Mouse (Mus musculus) heart, adult 2 months (tissue): ENCODE data around the gene Dnajb14. TPM values are rescaled to one million over a fixed set of nuclear protein-coding genes. Genes with fewer than 3 reads are reported as not detected.
"Not testable (repeated sequence)": the region's sequence is repeated elsewhere in the genome, so short reads cannot be mapped to it uniquely, and the experiment has no call there.

ENCODE experiments used
- DNase-seq, 2 experiments: peaks; one replicate each; pipeline ENCODE4 v3.0.0; 2021
- H3K27ac ChIP-seq: fragments of 200-600 bp; 2 replicates; pipeline ENCODE4 v1.8.1; 2022
- H3K27me3 ChIP-seq: fragments of 200-500 bp; 2 replicates; pipeline ENCODE4 v1.6.1; 2012; ENCODE audit warnings: mild to moderate bottlenecking, low read length, inconsistent platforms, mixed read lengths; ENCODE audit not compliant: control insufficient read depth, insufficient read depth
- H3K36me3 ChIP-seq: fragments of 200-500 bp; 2 replicates; pipeline ENCODE4 v1.6.1; 2012; ENCODE audit warnings: low read length, inconsistent platforms; ENCODE audit not compliant: control insufficient read depth, insufficient read depth
- H3K4me1 ChIP-seq: fragments of 200-500 bp; 2 replicates; pipeline ENCODE4 v1.6.1; 2011; ENCODE audit warnings: low read length; ENCODE audit not compliant: control insufficient read depth, insufficient read depth
- H3K4me3 ChIP-seq: fragments of 200-600 bp; 2 replicates; pipeline ENCODE4 v1.8.1; 2022
- H3K79me2 ChIP-seq: fragments of 200-500 bp; replicated peaks from 2 replicates; pipeline ENCODE4 v1.6.1; 2012; ENCODE audit warnings: mild to moderate bottlenecking, inconsistent platforms, low read length, moderate library complexity, mixed read lengths; ENCODE audit not compliant: control insufficient read depth, insufficient read depth
- H3K9ac ChIP-seq: fragments of 200-500 bp; 2 replicates; pipeline ENCODE4 v1.6.1; 2012; ENCODE audit warnings: low read depth, mild to moderate bottlenecking, control low read depth, inconsistent platforms, low read length, mixed read lengths
- CTCF ChIP-seq: fragments of 200-600 bp; IDR thresholded peaks from 2 replicates; pipeline ENCODE4 v1.8.1; 2022; ENCODE audit warnings: antibody characterized with exemption, mild to moderate bottlenecking, moderate library complexity
- EP300 ChIP-seq: fragments of 200-500 bp; IDR thresholded peaks from 2 replicates; pipeline ENCODE4 v1.6.1; 2011; ENCODE audit warnings: low read depth, low read length, control low read depth; ENCODE audit not compliant: insufficient read depth
- POLR2A ChIP-seq: fragments of 200-500 bp; IDR thresholded peaks from 2 replicates; pipeline ENCODE4 v1.6.1; 2011; ENCODE audit warnings: mild to moderate bottlenecking, low read depth, low read length, control low read depth; ENCODE audit not compliant: insufficient read depth
- WGBS: fragments of 180-500 bp; shearing (Covaris S2); methylation state at CpG from one replicate; pipeline ENCODE4 v1.1.7; 2018; 5-methylcytosine and 5-hydroxymethylcytosine counted together
- intact Hi-C: fragments of 180-260 bp; cut with DNase I; formaldehyde crosslinking; loops from one replicate; pipeline ENCODE4 v1.15.1; 2025
- polyA plus RNA-seq: library from polyadenylated mRNA; depleted of rRNA; stranded (reverse); fragments of >200 nt; gene quantifications from 2 replicates; pipeline ENCODE4 v1.2.3, GENCODE M21; 2012
- total RNA-seq, 2 experiments: library from RNA; stranded (reverse); gene quantifications; 2 replicates each; pipeline ENCODE4 v1.2.3; 2021

The Dnajb14 gene
- total and polyA plus RNA-seq, 3 experiments, result 3.2 to 11.5 (median 10.1) TPM

DNA sequence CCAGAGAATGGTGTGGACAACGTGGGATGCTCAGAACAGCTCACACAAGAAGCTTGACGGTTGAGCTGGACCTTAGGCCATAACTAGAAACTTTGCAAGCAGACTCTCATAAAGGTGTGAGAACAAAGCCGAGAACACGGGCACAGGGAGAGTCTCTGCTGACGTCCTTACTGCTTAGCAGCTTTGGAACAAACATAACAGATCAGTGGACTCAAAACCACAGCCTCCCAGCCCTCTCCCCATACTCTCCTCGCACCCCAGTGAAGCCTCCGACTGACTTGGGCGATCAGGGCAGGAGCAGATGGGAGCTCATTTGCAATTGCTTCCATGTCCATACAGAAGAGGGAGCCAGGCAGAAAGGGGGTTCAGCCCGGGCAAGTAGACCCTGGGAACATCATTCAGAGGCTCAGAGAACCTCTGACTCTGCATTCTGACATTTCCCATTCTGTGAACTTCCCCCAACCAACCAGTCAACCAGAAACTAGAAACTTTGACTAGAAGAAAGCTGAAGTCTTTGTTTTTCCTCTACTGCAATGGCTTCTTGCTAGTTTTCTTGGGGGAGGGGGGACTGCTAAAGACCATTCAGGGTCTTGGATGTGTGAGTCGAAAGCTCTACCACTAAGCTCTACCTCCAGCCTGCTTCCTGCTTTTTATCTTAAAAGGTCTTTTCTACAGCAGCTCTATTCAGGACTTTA, 82.9 kb downstream of the Dnajb14 start:
- Histone ChIP-seq H3K9ac (no peak overlapping the region), H3K27me3 (no peaks in the 10 kb centered on the region), H3K27ac (no peak overlapping the region), H3K36me3 (peaks cover 3% of the 10 kb centered on the region), H3K4me1 (peaks cover 13% of the 10 kb centered on the region), H3K79me2 (no peaks in the 10 kb centered on the region), H3K4me3 (no peak overlapping the region)
- WGBS, result 81% methylated on average over 10 of the region's 10 CpGs
- TF ChIP-seq POLR2A (no peak), CTCF (no peak), EP300 (no peak)
- intact Hi-C loops, result no loop called here
- DNase-seq, result no peak

GRCm38 (mm10) chr3:137951302-137951701, 83.8 kb downstream of the Dnajb14 start:
- WGBS, result 96% methylated on average over 3 of the region's 3 CpGs

DNA sequence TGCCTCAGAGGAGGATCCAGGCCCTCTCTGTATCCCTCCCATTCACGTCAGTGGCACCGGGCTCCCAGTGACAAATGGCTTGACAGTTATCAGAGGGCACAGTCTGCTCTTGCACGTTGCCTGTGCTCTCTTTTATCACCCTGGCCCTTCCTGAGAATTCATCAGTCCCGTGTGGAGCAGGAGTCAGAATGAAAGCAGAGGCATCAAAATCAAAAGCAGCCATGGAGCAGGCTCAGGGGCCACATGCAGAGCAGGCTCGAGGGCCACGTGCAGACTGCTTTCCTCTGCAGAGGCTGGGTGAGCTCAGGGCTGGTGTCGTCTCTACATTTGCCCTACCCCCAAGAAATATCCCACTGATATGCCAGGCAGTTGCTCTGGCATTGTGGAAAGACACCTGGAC, 84.3 kb downstream of the Dnajb14 start:
- no peak for TF ChIP-seq POLR2A
- no peak for TF ChIP-seq EP300
- TF ChIP-seq CTCF, result no peak
- 42% methylated on average over 7 of the region's 7 CpGs for WGBS
- no peak overlapping the region for H3K9ac ChIP-seq

More at GRCm38 (mm10) chr3:137951302-137951701, 83.8 kb downstream of the Dnajb14 start:
- DNase-seq, H3K27ac ChIP-seq, H3K79me2 ChIP-seq, H3K27me3 ChIP-seq, H3K9ac ChIP-seq, H3K36me3 ChIP-seq, H3K4me3 ChIP-seq, intact Hi-C loops: not testable (repeated sequence)
- peaks cover 13% of the 10 kb centered on the region for H3K4me1 ChIP-seq

DNA sequence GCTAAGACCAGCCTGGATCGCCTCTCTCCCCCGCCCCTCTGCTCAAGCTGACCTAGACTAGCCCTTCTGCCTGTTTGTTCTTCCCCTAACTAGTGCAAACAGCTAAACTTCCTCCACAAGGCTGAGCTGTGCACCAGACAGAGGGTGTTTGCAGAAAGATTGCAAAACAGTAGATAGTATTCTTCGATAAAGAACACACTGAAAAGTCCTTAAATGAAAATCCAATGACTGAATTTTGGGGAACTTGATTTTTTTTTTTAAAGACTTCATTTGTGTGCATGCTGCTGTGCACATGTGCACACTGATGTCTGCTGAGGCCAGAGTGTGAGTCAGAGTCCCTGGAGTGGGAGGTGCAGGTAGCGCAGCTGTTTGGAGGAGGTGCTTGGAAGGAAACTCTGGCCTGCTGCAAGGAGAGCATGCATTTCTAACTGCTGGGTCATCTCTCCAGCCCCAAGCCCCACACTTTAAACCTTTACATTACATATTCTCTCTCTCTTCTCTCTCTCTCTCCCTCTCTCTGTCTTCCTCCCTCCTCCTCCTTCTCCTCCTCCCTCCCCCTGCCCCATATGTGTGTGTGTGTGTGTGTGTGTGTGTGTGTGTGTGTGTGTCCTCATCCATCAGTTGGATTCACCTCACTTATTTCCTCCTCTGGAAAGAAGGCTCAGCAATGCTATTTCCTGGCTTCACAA, 84.9 kb downstream of the Dnajb14 start:
- Histone ChIP-seq H3K9ac (no peak overlapping the region), H3K79me2 (no peaks in the 10 kb centered on the region), H3K27me3 (no peaks in the 10 kb centered on the region), H3K27ac (no peak overlapping the region), H3K36me3 (peaks cover 3% of the 10 kb centered on the region), H3K4me1 (peaks cover 13% of the 10 kb centered on the region), H3K4me3 (no peak overlapping the region)
- intact Hi-C loops, result no loop called here
- WGBS, result 58% methylated on average over 4 of the region's 4 CpGs
- peak; percentile 38 to 68 for DNase-seq
- TF ChIP-seq EP300 (no peak), CTCF (no peak), POLR2A (no peak)

More for the DNA sequence above, 84.3 kb downstream of the Dnajb14 start:
- intact Hi-C loops, result no loop called here
- Histone ChIP-seq H3K4me3 (no peak overlapping the region), H3K27me3 (no peaks in the 10 kb centered on the region), H3K27ac (no peak overlapping the region), H3K36me3 (peaks cover 3% of the 10 kb centered on the region), H3K4me1 (peaks cover 13% of the 10 kb centered on the region), H3K79me2 (no peaks in the 10 kb centered on the region)
- no peak for DNase-seq

GRCm38 (mm10) chr3:137952914-137953880, 85.7 kb downstream of the Dnajb14 start:
- Histone ChIP-seq H3K4me3 (no peak overlapping the region), H3K27ac (0 out of 2 replicates have a peak overlapping the region, but pooled peaks have one; percentile 8), H3K4me1 (peaks cover 11% of the 10 kb centered on the region), H3K27me3 (no peaks in the 10 kb centered on the region), H3K36me3 (no peaks in the 10 kb centered on the region), H3K9ac (no peak overlapping the region), H3K79me2 (no peaks in the 10 kb centered on the region)
- WGBS, result 46% methylated on average over 14 of the region's 14 CpGs
- peak; percentile 37 to 49 for DNase-seq
- TF ChIP-seq CTCF, result no peak
- TF ChIP-seq POLR2A, result no peak
- no peak for TF ChIP-seq EP300
- intact Hi-C loops, result no loop called here
